Mouse (Mus musculus) kidney, postnatal 0 days (tissue): ENCODE measurements at regions not wholly inside any gene's neighbourhood (a gene's known extent, or its start where the extent isn't known, plus 50 kb on each side); places are given as distances from the start of the nearest gene placed in this dataset.

Experiments used
- ATAC-seq: fragments of 200-750 bp; cut with Nextera tagmentation; replicated peaks from 2 replicates; pipeline ENCODE4 v1.8.0; 2017; ENCODE audit warnings: low read depth, moderate number of reproducible peaks, moderate TSS enrichment, moderate library complexity; ENCODE audit not compliant: low FRiP score
- DNase-seq: peaks from one replicate; pipeline ENCODE4 v3.0.0-alpha.2; 2016; ENCODE audit warnings: low spot score
- H3K27ac ChIP-seq: fragments of 300-500 bp; sonication (generic); 2 replicates; pipeline ENCODE4 v1.5.1; 2014; ENCODE audit warnings: mild to moderate bottlenecking
- H3K27me3 ChIP-seq: fragments of 300-500 bp; sonication (generic); 2 replicates; pipeline ENCODE4 v1.6.1; 2014; ENCODE audit warnings: low read length, mixed read lengths; ENCODE audit not compliant: insufficient read depth
- H3K36me3 ChIP-seq: fragments of 300-500 bp; sonication (generic); 2 replicates; pipeline ENCODE4 v1.6.1; 2014; ENCODE audit warnings: low read length, mixed read lengths; ENCODE audit not compliant: insufficient read depth
- H3K4me1 ChIP-seq: fragments of 300-500 bp; sonication (generic); replicated peaks from 2 replicates; pipeline ENCODE4 v1.6.1; 2014; ENCODE audit warnings: antibody characterized with exemption, low read length, mixed read lengths; ENCODE audit not compliant: insufficient read depth
- H3K4me2 ChIP-seq: fragments of 300-500 bp; sonication (generic); 2 replicates; pipeline ENCODE4 v1.6.1; 2014; ENCODE audit warnings: mild to moderate bottlenecking, low read length, moderate library complexity, mixed read lengths
- H3K4me3 ChIP-seq: fragments of 300-500 bp; sonication (generic); replicated peaks from 2 replicates; pipeline ENCODE4 v1.5.1; 2014; ENCODE audit warnings: low read depth, low read length
- H3K9ac ChIP-seq: fragments of 300-500 bp; sonication (generic); 2 replicates; pipeline ENCODE4 v1.6.1; 2014; ENCODE audit warnings: low read depth, low read length
- H3K9me3 ChIP-seq: fragments of 300-500 bp; sonication (generic); replicated peaks from 2 replicates; pipeline ENCODE4 v1.6.1; 2016; ENCODE audit warnings: low read length, inconsistent platforms, mixed read lengths
- CTCF ChIP-seq: IDR thresholded peaks from 2 replicates; pipeline ENCODE4 v1.5.1; 2016; ENCODE audit warnings: antibody characterized with exemption, low read depth, mild to moderate bottlenecking, moderate library complexity
- WGBS: fragments of 180-500 bp; shearing (Covaris S2); extraction: QIAGEN DNeasy Blood & Tissue Kit; methylation state at CpG from one replicate; pipeline ENCODE4 v1.1.7; 2014; 5-methylcytosine and 5-hydroxymethylcytosine counted together

DNA sequence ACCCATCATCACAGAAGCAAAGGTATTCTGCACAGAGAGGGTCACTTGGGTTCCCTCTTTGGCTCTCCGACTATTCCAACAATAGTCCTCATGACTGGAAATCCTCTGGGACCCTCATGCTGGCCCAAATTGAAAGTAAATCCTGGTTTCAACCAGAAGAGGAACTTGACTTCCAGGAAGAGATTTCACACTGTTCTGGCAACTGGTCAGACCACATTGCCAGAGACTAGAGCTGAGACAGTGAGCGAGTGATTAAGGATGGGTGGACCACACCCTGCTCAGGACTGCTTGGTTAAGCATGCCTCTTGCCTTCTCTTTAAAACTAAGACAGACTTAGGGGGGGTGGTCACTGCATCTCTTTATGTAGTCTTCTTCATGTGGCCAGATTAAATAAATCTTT, 158.3 kb downstream of the Gm5426 start:
- Histone ChIP-seq H3K9ac (no peak overlapping the region), H3K9me3 (no peaks in the 10 kb centered on the region), H3K4me1 (no peaks in the 10 kb centered on the region), H3K36me3 (no peaks in the 10 kb centered on the region), H3K4me3 (no peak overlapping the region), H3K27ac (no peak overlapping the region), H3K27me3 (no peaks in the 10 kb centered on the region), H3K4me2 (no peak overlapping the region)
- 59% methylated on average over 2 of the region's 2 CpGs for WGBS
- TF ChIP-seq CTCF = no peak
- ATAC-seq (no peak), DNase-seq (no peak)

DNA sequence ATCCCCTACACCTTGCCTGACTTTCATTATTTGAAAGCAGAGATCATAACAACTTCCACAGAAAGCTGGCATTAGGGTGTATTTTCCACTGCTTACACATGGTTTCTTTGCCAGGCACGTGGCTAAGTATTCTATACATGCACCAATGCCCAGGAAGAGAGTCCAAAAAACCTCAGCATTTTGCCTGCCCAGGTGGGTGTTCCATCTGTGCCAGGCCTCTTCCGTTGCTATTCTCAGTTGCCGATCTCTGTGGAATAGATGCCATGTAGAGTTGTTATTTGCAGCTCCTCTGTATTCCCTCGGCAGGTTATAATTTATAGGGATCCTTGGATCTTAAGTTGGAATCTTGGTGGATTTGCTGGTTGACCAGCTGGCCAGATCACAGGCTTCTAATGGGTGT, 161.3 kb downstream of the Gm5426 start:
- no peak for TF ChIP-seq CTCF
- ATAC-seq (no peak), DNase-seq (no peak)
- Histone ChIP-seq H3K4me1 (no peaks in the 10 kb centered on the region), H3K36me3 (no peaks in the 10 kb centered on the region), H3K27me3 (no peaks in the 10 kb centered on the region), H3K4me3 (no peak overlapping the region), H3K9me3 (no peaks in the 10 kb centered on the region), H3K4me2 (no peak overlapping the region), H3K9ac (no peak overlapping the region), H3K27ac (no peak overlapping the region)
- 84% methylated on average over 4 of the region's 4 CpGs for WGBS

DNA sequence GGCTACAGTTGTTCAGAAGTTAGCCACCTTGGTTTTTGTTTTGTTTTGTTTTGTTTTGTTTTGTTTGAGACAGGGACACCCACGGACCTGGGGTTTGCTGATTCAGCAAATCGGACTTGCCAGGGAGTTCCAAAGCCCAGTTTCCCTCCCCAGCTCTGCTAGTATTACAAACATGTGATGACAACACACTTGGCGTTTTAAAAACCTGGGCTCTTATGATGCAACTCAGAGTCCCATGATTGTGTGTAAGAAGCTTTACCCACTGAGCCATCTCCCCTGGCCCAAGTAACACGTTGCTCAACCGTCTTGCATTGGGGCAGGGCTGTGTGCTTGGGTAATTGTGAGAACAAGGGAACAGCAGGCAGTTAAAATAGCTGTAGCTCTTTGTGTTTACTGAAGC, 162.2 kb downstream of the Gm5426 start:
- TF ChIP-seq CTCF = no peak
- H3K27ac ChIP-seq = no peak overlapping the region
- H3K4me3 ChIP-seq = no peak overlapping the region
- 77% methylated on average over 5 of the region's 5 CpGs for WGBS
- no peaks in the 10 kb centered on the region for H3K27me3 ChIP-seq
- no peak for ATAC-seq
- H3K9me3 ChIP-seq = no peaks in the 10 kb centered on the region
- DNase-seq = no peak
- no peaks in the 10 kb centered on the region for H3K4me1 ChIP-seq
- no peak overlapping the region for H3K9ac ChIP-seq
- H3K36me3 ChIP-seq = no peaks in the 10 kb centered on the region
- H3K4me2 ChIP-seq = no peak overlapping the region

DNA sequence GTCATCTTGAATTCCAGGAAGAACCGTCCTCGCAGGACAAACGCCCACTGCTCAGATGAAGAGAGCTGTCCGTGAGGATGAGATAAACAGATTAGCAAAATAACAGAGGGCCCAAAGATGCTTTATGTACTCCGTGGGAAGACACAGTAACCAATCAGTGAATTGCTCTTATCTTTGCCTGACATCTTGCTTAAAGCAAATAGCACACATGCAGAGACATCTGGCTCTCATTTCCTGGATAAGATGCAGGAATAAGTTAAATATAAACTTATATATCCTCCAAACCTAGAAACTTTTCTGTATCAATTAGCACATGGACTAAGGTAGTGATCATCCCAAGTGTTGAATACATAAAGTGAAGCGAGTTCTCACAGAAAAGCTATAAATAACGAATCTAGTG, 169.3 kb downstream of the Gm5426 start:
- no peak for DNase-seq
- Histone ChIP-seq H3K9ac (no peak overlapping the region), H3K27me3 (no peaks in the 10 kb centered on the region), H3K4me2 (no peak overlapping the region), H3K9me3 (no peaks in the 10 kb centered on the region), H3K36me3 (no peaks in the 10 kb centered on the region), H3K27ac (no peak overlapping the region), H3K4me1 (no peaks in the 10 kb centered on the region), H3K4me3 (no peak overlapping the region)
- WGBS = 74% methylated on average over 7 of the region's 7 CpGs
- no peak for ATAC-seq
- TF ChIP-seq CTCF = no peak

DNA sequence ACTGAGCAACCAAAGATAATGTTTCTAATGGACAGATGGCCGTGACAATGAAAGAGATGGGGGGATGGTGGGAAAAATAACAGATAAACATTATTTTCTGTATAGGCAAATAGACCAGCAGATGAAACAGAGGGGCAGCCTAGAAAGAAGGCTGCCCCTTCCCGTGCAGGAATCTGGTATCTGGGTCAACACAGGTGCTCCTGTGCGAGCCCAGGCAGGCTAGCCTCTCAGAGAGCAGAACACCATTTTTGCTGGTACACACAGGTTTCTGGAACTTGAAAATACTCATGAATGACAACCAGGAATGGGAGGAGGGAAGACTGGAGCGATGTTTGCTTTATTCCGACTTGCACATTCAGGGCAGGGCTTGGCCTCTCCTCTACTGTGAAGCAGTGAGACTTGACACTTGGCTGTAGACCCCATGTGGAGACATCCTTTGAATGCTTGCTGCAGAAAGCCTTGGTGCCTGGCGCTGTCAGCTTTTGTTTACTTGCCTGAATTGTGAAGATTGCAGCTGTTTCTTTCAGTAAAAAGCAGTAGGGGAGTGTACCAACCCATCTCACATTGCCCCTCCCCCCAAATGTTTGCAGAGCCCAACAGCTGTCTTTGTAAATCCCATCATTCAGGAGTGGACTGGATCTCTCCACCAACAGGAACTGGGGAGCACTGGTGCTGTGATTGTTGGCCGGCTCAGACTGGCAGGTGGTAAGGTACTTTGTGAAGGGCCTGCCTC, 172.5 kb downstream of the Gm5426 start:
- Histone ChIP-seq H3K27ac (no peak overlapping the region), H3K9ac (no peak overlapping the region), H3K9me3 (0 out of 2 replicates have a peak, but pooled peaks cover 3% of the 10 kb centered on the region), H3K4me1 (no peaks in the 10 kb centered on the region), H3K4me3 (no peak overlapping the region), H3K4me2 (no peak overlapping the region), H3K36me3 (no peaks in the 10 kb centered on the region), H3K27me3 (no peaks in the 10 kb centered on the region)
- peak; percentile 82 for DNase-seq
- no peak; the same call in 1 of the 2 replicates for ATAC-seq
- TF ChIP-seq CTCF = no peak
- 25% methylated on average over 7 of the region's 7 CpGs for WGBS

DNA sequence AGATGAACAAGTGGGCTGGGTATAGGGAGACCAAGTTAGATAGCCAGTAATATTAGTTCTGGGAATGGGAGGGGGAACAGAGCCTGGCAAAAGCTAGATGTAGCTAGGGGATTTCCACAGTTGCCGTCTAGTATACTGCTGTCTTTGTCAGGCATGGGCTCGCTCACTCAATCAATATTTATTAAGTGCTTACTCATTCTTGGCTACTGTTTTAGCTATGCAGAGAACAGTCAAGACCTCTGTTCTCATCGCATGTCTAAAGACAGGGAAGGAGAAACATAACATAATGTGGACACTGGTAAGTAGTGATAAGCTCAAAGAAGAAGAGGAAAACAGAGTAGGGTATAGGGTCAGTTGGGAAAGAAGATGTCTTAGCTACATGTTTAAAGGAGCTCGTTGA, 173.4 kb downstream of the Gm5426 start:
- Histone ChIP-seq H3K27ac (no peak overlapping the region), H3K9ac (no peak overlapping the region), H3K4me3 (no peak overlapping the region), H3K36me3 (no peaks in the 10 kb centered on the region), H3K4me2 (no peak overlapping the region), H3K4me1 (no peaks in the 10 kb centered on the region), H3K27me3 (no peaks in the 10 kb centered on the region), H3K9me3 (0 out of 2 replicates have a peak, but pooled peaks cover 3% of the 10 kb centered on the region)
- ATAC-seq = no peak
- no peak for TF ChIP-seq CTCF
- DNase-seq = no peak
- WGBS = 73% methylated on average over 4 of the region's 4 CpGs

DNA sequence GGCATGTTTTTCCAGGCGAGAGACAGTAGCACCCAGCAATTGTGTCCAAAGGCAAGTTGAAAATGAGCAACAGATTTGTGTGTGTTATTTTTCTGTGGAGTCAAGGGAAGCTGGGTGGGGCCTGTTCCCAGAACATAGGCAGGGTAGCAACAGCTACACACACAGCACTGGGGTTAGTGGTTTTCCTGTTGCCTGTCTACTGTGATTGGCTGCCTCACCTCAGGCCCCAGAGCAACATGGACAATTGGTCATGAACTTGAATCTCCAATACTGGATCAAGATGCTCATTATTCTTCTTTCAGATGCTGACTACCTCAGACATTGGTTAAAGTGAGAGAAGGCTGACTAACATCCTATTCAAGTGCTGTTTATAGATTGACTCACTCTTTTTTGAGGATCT, 188.9 kb downstream of the Gm5426 start:
- Histone ChIP-seq H3K36me3 (no peaks in the 10 kb centered on the region), H3K9me3 (no peaks in the 10 kb centered on the region), H3K4me2 (no peak overlapping the region), H3K4me3 (no peak overlapping the region), H3K27ac (no peak overlapping the region), H3K9ac (no peak overlapping the region), H3K4me1 (0 out of 2 replicates have a peak, but pooled peaks cover 2% of the 10 kb centered on the region), H3K27me3 (no peaks in the 10 kb centered on the region)
- TF ChIP-seq CTCF = no peak
- WGBS = 100% methylated on average over 1 of the region's 1 CpGs
- DNase-seq = no peak
- no peak for ATAC-seq
